Mouse (Mus musculus) heart, adult 2 months (tissue): ENCODE measurements around the gene Pcgf1.

Source experiments
- CTCF ChIP-seq: fragments of 200-600 bp; IDR thresholded peaks from 2 replicates; pipeline ENCODE4 v1.8.1; 2022; ENCODE audit warnings: antibody characterized with exemption, mild to moderate bottlenecking, moderate library complexity
- POLR2A ChIP-seq: fragments of 200-500 bp; IDR thresholded peaks from 2 replicates; pipeline ENCODE4 v1.6.1; 2011; ENCODE audit warnings: mild to moderate bottlenecking, low read depth, low read length, control low read depth; ENCODE audit not compliant: insufficient read depth

DNA sequence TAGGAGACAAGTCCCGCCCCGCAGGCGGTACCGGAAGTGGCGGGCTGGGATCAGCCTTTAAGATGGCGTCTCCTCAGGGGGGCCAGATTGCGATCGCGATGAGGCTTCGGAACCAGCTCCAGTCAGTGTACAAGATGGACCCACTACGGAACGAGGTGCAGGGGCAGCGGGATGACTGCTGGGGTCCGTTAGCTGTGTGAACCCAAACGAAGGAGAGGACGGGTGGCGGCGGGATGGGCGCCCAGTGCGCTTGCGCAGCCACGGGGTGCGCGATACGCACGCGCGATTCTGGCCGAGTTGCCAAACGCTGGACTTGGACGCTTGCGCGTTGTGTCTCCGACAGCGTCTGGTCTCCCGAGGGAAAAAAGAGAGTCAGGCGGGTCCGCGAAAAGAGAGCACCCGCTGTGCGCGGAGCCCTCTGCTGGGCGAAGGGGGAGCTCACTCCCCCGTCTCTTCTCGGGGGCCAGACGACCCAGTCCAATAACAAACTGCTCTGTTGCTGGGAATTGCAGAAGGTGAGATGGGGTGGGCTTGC is 722 bp downstream of the Pcgf1 start:
- TF ChIP-seq POLR2A (peak; percentile 52), CTCF (peak; percentile 85)
